Mouse (Mus musculus) MEL (cell line): ENCODE results near the gene Crx.

Source experiments
- CHD1 ChIP-seq: IDR thresholded peaks from 2 replicates; pipeline ENCODE4 v1.6.1; 2012; ENCODE audit warnings: low read depth, mild to moderate bottlenecking, inconsistent platforms, low read length, improper control_type of control experiment
- CTCF ChIP-seq, 3 experiments: IDR thresholded peaks in 2 of 3; conservative IDR thresholded peaks in 1 of 3; 2 replicates each; pipeline ENCODE4 v1.5.1; 2011 to 2012; ENCODE audit warnings: low read length in 3 of 3, low read depth in 2 of 3, mild to moderate bottlenecking in 2 of 3, improper control_type of control experiment in 1 of 3, inconsistent platforms in 1 of 3, mixed read lengths in 1 of 3, moderate library complexity in 1 of 3; ENCODE audit not compliant: control insufficient read depth in 1 of 3, insufficient read depth in 1 of 3, poor library complexity in 1 of 3, severe bottlenecking in 1 of 3
- E2F4 ChIP-seq: IDR thresholded peaks from 2 replicates; pipeline ENCODE4 v1.6.1; 2011; ENCODE audit warnings: low read depth, low read length, improper control_type of control experiment, borderline replicate concordance
- EP300 ChIP-seq, 2 experiments: IDR thresholded peaks; 2 replicates each; pipeline ENCODE4 v1.6.1; 2011; ENCODE audit warnings: improper control_type of control experiment in 2 of 2, low read length in 2 of 2, low read depth in 1 of 2, mild to moderate bottlenecking in 1 of 2
- ETS1 ChIP-seq: IDR thresholded peaks from 2 replicates; pipeline ENCODE4 v1.6.1; 2012; ENCODE audit warnings: low read depth, mild to moderate bottlenecking, inconsistent platforms, low read length, improper control_type of control experiment, moderate library complexity
- HCFC1 ChIP-seq: IDR thresholded peaks from 2 replicates; pipeline ENCODE4 v1.6.1; 2012; ENCODE audit warnings: low read depth, mild to moderate bottlenecking, inconsistent platforms, low read length, improper control_type of control experiment, moderate library complexity
- MEF2A ChIP-seq: IDR thresholded peaks from 2 replicates; pipeline ENCODE4 v1.6.1; 2014; ENCODE audit warnings: low read depth, mild to moderate bottlenecking, inconsistent platforms, low read length, improper control_type of control experiment; ENCODE audit not compliant: poor library complexity, insufficient replicate concordance, severe bottlenecking; ENCODE audit errors: extremely low read depth
- POLR2A ChIP-seq, 2 experiments: IDR thresholded peaks; 2 replicates each; pipeline ENCODE4 v1.6.1; 2011 to 2012; ENCODE audit warnings: low read length in 2 of 2, mild to moderate bottlenecking in 2 of 2, control low read depth in 1 of 2, improper control_type of control experiment in 1 of 2, low read depth in 1 of 2, moderate library complexity in 1 of 2; ENCODE audit not compliant: control insufficient read depth in 1 of 2, insufficient read depth in 1 of 2, poor library complexity in 1 of 2
- POLR2AphosphoS5 ChIP-seq: IDR thresholded peaks from 2 replicates; pipeline ENCODE4 v1.6.1; 2012; ENCODE audit warnings: low read depth, borderline replicate concordance, mild to moderate bottlenecking, inconsistent platforms, low read length, moderate library complexity, mixed read lengths
- RCOR1 ChIP-seq: IDR thresholded peaks from 2 replicates; pipeline ENCODE4 v1.6.1; 2012; ENCODE audit warnings: low read depth, mild to moderate bottlenecking, inconsistent platforms, low read length, improper control_type of control experiment
- UBTF ChIP-seq: IDR thresholded peaks from 2 replicates; pipeline ENCODE4 v1.6.1; 2012; ENCODE audit warnings: low read depth, mild to moderate bottlenecking, inconsistent platforms, low read length, improper control_type of control experiment, moderate library complexity, borderline replicate concordance; ENCODE audit not compliant: insufficient read depth
- USF1 ChIP-seq: IDR thresholded peaks from 2 replicates; pipeline ENCODE4 v1.6.1; 2014; ENCODE audit warnings: low read depth, mild to moderate bottlenecking, inconsistent platforms, low read length, improper control_type of control experiment, moderate library complexity
- ZNF384 ChIP-seq: IDR thresholded peaks from 2 replicates; pipeline ENCODE4 v1.6.1; 2012; ENCODE audit warnings: low read depth, mild to moderate bottlenecking, inconsistent platforms, low read length, improper control_type of control experiment

DNA sequence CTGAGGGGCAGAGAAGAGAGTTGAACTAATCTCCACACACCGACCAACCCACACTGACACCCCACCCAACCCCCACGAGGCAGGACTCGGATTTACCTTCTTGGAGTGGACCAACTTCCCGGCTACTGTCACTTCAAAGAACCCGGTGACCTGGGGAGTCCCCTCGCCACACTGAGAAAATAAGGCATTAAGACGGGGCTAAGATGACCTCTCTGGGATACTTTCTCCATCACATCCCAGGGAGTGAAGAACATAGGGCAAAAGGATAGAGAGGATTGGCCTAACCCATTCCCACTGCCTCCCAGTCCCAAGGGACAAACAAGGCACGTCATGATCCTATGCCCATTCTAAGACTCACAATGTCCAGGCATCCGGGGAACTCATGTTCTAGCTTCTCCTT lies 40.2 kb upstream of the Crx start:
- TF ChIP-seq CTCF (IDR thresholded peaks at IDR 0.05 in 2 of 3, conservative IDR thresholded peaks at IDR 0.05 in 1 of 3; ENCODE audit: control insufficient read depth in 1 of 3, insufficient read depth in 1 of 3, low read depth in 2 of 3, low read length in 3 of 3, poor library complexity in 1 of 3, severe bottlenecking in 1 of 3) (no peak), POLR2A (IDR thresholded peaks at IDR 0.05; ENCODE audit: control insufficient read depth in 1 of 2, insufficient read depth in 1 of 2, low read depth in 1 of 2, low read length in 2 of 2, poor library complexity in 1 of 2) (no peak), RCOR1 (no peak), USF1 (no peak), EP300 (IDR thresholded peaks at IDR 0.05; ENCODE audit: low read depth in 1 of 2, low read length in 2 of 2) (no peak), ZNF384 (no peak), HCFC1 (no peak), MEF2A (no peak), POLR2AphosphoS5 (no peak), UBTF (no peak), E2F4 (no peak), CHD1 (no peak), ETS1 (no peak)
